Mouse (Mus musculus): ENCODE measurements around the gene Fgfr2.
A peak's percentile ranks its signal among the peaks of the same experiment; 100 is the strongest.

GRCm38 (mm10) chr7:132884031-132884430 is 239.1 kb downstream of the Fgfr2 start:
- TF ChIP-seq POLR2A (IDR thresholded peaks at IDR 0.05; ENCODE audit: borderline replicate concordance, extremely low read depth, insufficient read depth, insufficient read length, poor library complexity, severe bottlenecking) (no peak), CTCF (IDR thresholded peaks at IDR 0.05; ENCODE audit: borderline replicate concordance, extremely low read depth, insufficient read depth, insufficient read length) (peak; percentile 42; the same call in 1 of the 2 replicates)

Measured in brain, embryonic 14.5 days (tissue).